Mouse (Mus musculus): ENCODE results near the gene Rpl18a. TPM values are rescaled to one million over a fixed set of nuclear protein-coding genes. Genes with fewer than 3 reads are reported as not detected.

Rpl18a gene
- total RNA-seq (2014; rRNA removed) (318 and 506 TPM in 2 replicates), polyA plus RNA-seq (2012; rRNA removed) (1,953 and 2,350 TPM in 2 replicates)

- TF ChIP-seq POLR2A (IDR thresholded peaks at IDR 0.05; ENCODE audit: extremely low read depth, insufficient read depth, low read length), result peak; percentile 91
- peak; percentile 13; the same call in 1 of the 2 replicates for TF ChIP-seq CTCF (IDR thresholded peaks at IDR 0.05; ENCODE audit: low read depth, low read length)
- under 1% methylated on average over 60 of the region's 60 CpGs for WGBS
Observed at GRCm38 (mm10) chr8:70897021-70897680, at the start of gene Rpl18a. TSS of gene Rpl18a (minus strand) at chr8:70897412.

GRCm38 (mm10) chr8:70943187-70943586 is 46.0 kb upstream of the Rpl18a start:
- no peak for TF ChIP-seq POLR2A (IDR thresholded peaks at IDR 0.05; ENCODE audit: extremely low read depth, insufficient read depth, low read length)
- no peak for TF ChIP-seq CTCF (IDR thresholded peaks at IDR 0.05; ENCODE audit: low read depth, low read length)
- WGBS, result 27% methylated on average over 1 of the region's 1 CpGs
- H3K4me3 ChIP-seq (ENCODE audit: insufficient read depth, low read depth, low read length), result no peak overlapping the region
- H3K4me1 ChIP-seq (ENCODE audit: control insufficient read depth, insufficient read depth, low read length), result no peaks in the 10 kb centered on the region
- H3K27ac ChIP-seq (replicated peaks; ENCODE audit: insufficient read depth, low read depth, low read length), result no peak overlapping the region
- no peaks in the 10 kb centered on the region for H3K36me3 ChIP-seq (ENCODE audit: control insufficient read depth, insufficient read depth, low read length)
- no peak overlapping the region for H3K9ac ChIP-seq (ENCODE audit: low read depth, low read length)
- DNase-seq (ENCODE audit: extremely low read depth, low read depth, low spot score), result peak; percentile 1
- H3K27me3 ChIP-seq (ENCODE audit: control insufficient read depth, insufficient read depth, low read length), result no peaks in the 10 kb centered on the region
- no peaks in the 10 kb centered on the region for H3K79me2 ChIP-seq (ENCODE audit: control insufficient read depth, insufficient read depth, low read length)

More at GRCm38 (mm10) chr8:70897021-70897680, at the start of gene Rpl18a:
- Histone ChIP-seq H3K79me2 (ENCODE audit: control insufficient read depth, insufficient read depth, low read length) (peaks cover 10% of the 10 kb centered on the region; the same call in 1 of the 2 replicates), H3K9ac (ENCODE audit: low read depth, low read length) (peak within 1 kb of the TSS; percentile 97), H3K4me1 (ENCODE audit: control insufficient read depth, insufficient read depth, low read length) (peaks cover 5% of the 10 kb centered on the region), H3K36me3 (ENCODE audit: control insufficient read depth, insufficient read depth, low read length) (peaks cover 13% of the 10 kb centered on the region), H3K27me3 (ENCODE audit: control insufficient read depth, insufficient read depth, low read length) (peaks cover 6% of the 10 kb centered on the region; the same call in 1 of the 2 replicates), H3K4me3 (ENCODE audit: insufficient read depth, low read depth, low read length) (peak within 1 kb of the TSS; percentile 87), H3K27ac (replicated peaks; ENCODE audit: insufficient read depth, low read depth, low read length) (peak within 1 kb of the TSS; percentile 84)
- peak; percentile 99 for DNase-seq (ENCODE audit: extremely low read depth, low read depth, low spot score)

- H3K79me2 ChIP-seq (ENCODE audit: control insufficient read depth, insufficient read depth, low read length), result no peaks in the 10 kb centered on the region
- no peak overlapping the region for H3K9ac ChIP-seq (ENCODE audit: low read depth, low read length)
- H3K27ac ChIP-seq (replicated peaks; ENCODE audit: insufficient read depth, low read depth, low read length), result no peak overlapping the region
- H3K36me3 ChIP-seq (ENCODE audit: control insufficient read depth, insufficient read depth, low read length), result no peaks in the 10 kb centered on the region
- H3K4me1 ChIP-seq (ENCODE audit: control insufficient read depth, insufficient read depth, low read length), result no peaks in the 10 kb centered on the region
- WGBS, result 66% methylated on average over 2 of the region's 2 CpGs
- no peak overlapping the region for H3K4me3 ChIP-seq (ENCODE audit: insufficient read depth, low read depth, low read length)
- no peaks in the 10 kb centered on the region for H3K27me3 ChIP-seq (ENCODE audit: control insufficient read depth, insufficient read depth, low read length)
- DNase-seq (ENCODE audit: extremely low read depth, low read depth, low spot score), result no peak
- TF ChIP-seq POLR2A (IDR thresholded peaks at IDR 0.05; ENCODE audit: extremely low read depth, insufficient read depth, low read length), result no peak
- no peak for TF ChIP-seq CTCF (IDR thresholded peaks at IDR 0.05; ENCODE audit: low read depth, low read length)
Observed at GRCm38 (mm10) chr8:70941478-70941877, 44.3 kb upstream of the Rpl18a start.

- no peak overlapping the region for H3K9ac ChIP-seq (ENCODE audit: low read depth, low read length)
- H3K4me3 ChIP-seq (ENCODE audit: insufficient read depth, low read depth, low read length), result no peak overlapping the region
Observed at GRCm38 (mm10) chr8:70937200-70937599, 40.0 kb upstream of the Rpl18a start.

GRCm38 (mm10) chr8:70934786-70935185 is 37.6 kb upstream of the Rpl18a start:
- Histone ChIP-seq H3K4me1 (ENCODE audit: control insufficient read depth, insufficient read depth, low read length) (no peaks in the 10 kb centered on the region), H3K4me3 (ENCODE audit: insufficient read depth, low read depth, low read length) (no peak overlapping the region), H3K27ac (replicated peaks; ENCODE audit: insufficient read depth, low read depth, low read length) (no peak overlapping the region), H3K27me3 (ENCODE audit: control insufficient read depth, insufficient read depth, low read length) (no peaks in the 10 kb centered on the region), H3K9ac (ENCODE audit: low read depth, low read length) (no peak overlapping the region), H3K79me2 (ENCODE audit: control insufficient read depth, insufficient read depth, low read length) (no peaks in the 10 kb centered on the region), H3K36me3 (ENCODE audit: control insufficient read depth, insufficient read depth, low read length) (no peaks in the 10 kb centered on the region)
- DNase-seq (ENCODE audit: extremely low read depth, low read depth, low spot score), result no peak
- 49% methylated on average over 7 of the region's 7 CpGs for WGBS
- TF ChIP-seq CTCF (IDR thresholded peaks at IDR 0.05; ENCODE audit: low read depth, low read length) (no peak), POLR2A (IDR thresholded peaks at IDR 0.05; ENCODE audit: extremely low read depth, insufficient read depth, low read length) (no peak)

More at GRCm38 (mm10) chr8:70937200-70937599, 40.0 kb upstream of the Rpl18a start:
- TF ChIP-seq CTCF (IDR thresholded peaks at IDR 0.05; ENCODE audit: low read depth, low read length) (no peak), POLR2A (IDR thresholded peaks at IDR 0.05; ENCODE audit: extremely low read depth, insufficient read depth, low read length) (no peak)
- no peak for DNase-seq (ENCODE audit: extremely low read depth, low read depth, low spot score)
- no peaks in the 10 kb centered on the region for H3K36me3 ChIP-seq (ENCODE audit: control insufficient read depth, insufficient read depth, low read length)
- no peaks in the 10 kb centered on the region for H3K79me2 ChIP-seq (ENCODE audit: control insufficient read depth, insufficient read depth, low read length)
- H3K27ac ChIP-seq (replicated peaks; ENCODE audit: insufficient read depth, low read depth, low read length), result no peak overlapping the region
- WGBS, result 82% methylated on average over 6 of the region's 6 CpGs
- H3K27me3 ChIP-seq (ENCODE audit: control insufficient read depth, insufficient read depth, low read length), result no peaks in the 10 kb centered on the region
- H3K4me1 ChIP-seq (ENCODE audit: control insufficient read depth, insufficient read depth, low read length), result no peaks in the 10 kb centered on the region

- Histone ChIP-seq H3K79me2 (ENCODE audit: control insufficient read depth, insufficient read depth, low read length) (no peaks in the 10 kb centered on the region), H3K36me3 (ENCODE audit: control insufficient read depth, insufficient read depth, low read length) (no peaks in the 10 kb centered on the region), H3K9ac (ENCODE audit: low read depth, low read length) (no peak overlapping the region), H3K4me1 (ENCODE audit: control insufficient read depth, insufficient read depth, low read length) (no peaks in the 10 kb centered on the region), H3K4me3 (ENCODE audit: insufficient read depth, low read depth, low read length) (no peak overlapping the region), H3K27ac (replicated peaks; ENCODE audit: insufficient read depth, low read depth, low read length) (no peak overlapping the region), H3K27me3 (ENCODE audit: control insufficient read depth, insufficient read depth, low read length) (no peaks in the 10 kb centered on the region)
- WGBS, result 77% methylated on average over 4 of the region's 4 CpGs
- no peak for DNase-seq (ENCODE audit: extremely low read depth, low read depth, low spot score)
- TF ChIP-seq CTCF (IDR thresholded peaks at IDR 0.05; ENCODE audit: low read depth, low read length) (no peak), POLR2A (IDR thresholded peaks at IDR 0.05; ENCODE audit: extremely low read depth, insufficient read depth, low read length) (no peak)
Observed at GRCm38 (mm10) chr8:70933036-70933435, 35.8 kb upstream of the Rpl18a start.
